Mouse (Mus musculus): ENCODE results near the gene Pex13. TPM values are rescaled to one million over a fixed set of nuclear protein-coding genes. Genes with fewer than 3 reads are reported as not detected.

Gene Pex13
- 25.7 and 30.4 TPM in 2 replicates for polyA plus RNA-seq (2014; fragmentation: Nextera tagmentation; extraction: Ambion mirVana)

GRCm38 (mm10) chr11:23665798-23666501 lies at the start of gene Pex13:
Pex13 (minus strand) TSS chr11:23665959.
- peak; percentile 99 for DNase-seq
- Histone ChIP-seq H3K27me3 (ENCODE audit: insufficient read depth, low read length) (no peaks in the 10 kb centered on the region), H3K4me1 (ENCODE audit: insufficient read depth) (no peaks in the 10 kb centered on the region), H3K9ac (peak within 1 kb of the TSS; percentile 87), H3K27ac (ENCODE audit: low read depth) (peak within 1 kb of the TSS; percentile 90), H3K4me3 (ENCODE audit: low read depth, low read length) (peak within 1 kb of the TSS; percentile 89), H3K9me3 (ENCODE audit: low read depth, low read length) (no peaks in the 10 kb centered on the region), H3K36me3 (ENCODE audit: insufficient read depth) (peaks cover 5% of the 10 kb centered on the region; the same call in 1 of the 2 replicates), H3K4me2 (peak within 1 kb of the TSS; percentile 73)
- ATAC-seq (ENCODE audit: insufficient read depth): peak; percentile 98
- under 1% methylated on average over 49 of the region's 49 CpGs for WGBS
- TF ChIP-seq CTCF (IDR thresholded peaks at IDR 0.05; ENCODE audit: low read depth): peak; percentile 11; the same call in 1 of the 2 replicates

GRCm38 (mm10) chr11:23712299-23712698 lies 46.5 kb upstream of the Pex13 start:
- no peak for DNase-seq

GRCm38 (mm10) chr11:23704604-23705294 lies 39.0 kb upstream of the Pex13 start:
- H3K9ac ChIP-seq: no peak overlapping the region
- 83% methylated on average over 7 of the region's 7 CpGs for WGBS
- ATAC-seq (ENCODE audit: insufficient read depth) (no peak), DNase-seq (no peak)
- no peaks in the 10 kb centered on the region for H3K4me1 ChIP-seq (ENCODE audit: insufficient read depth)
- H3K9me3 ChIP-seq (ENCODE audit: low read depth, low read length): no peaks in the 10 kb centered on the region
- no peak overlapping the region for H3K4me3 ChIP-seq (ENCODE audit: low read depth, low read length)
- no peak overlapping the region for H3K27ac ChIP-seq (ENCODE audit: low read depth)
- H3K27me3 ChIP-seq (ENCODE audit: insufficient read depth, low read length): no peaks in the 10 kb centered on the region
- no peak for TF ChIP-seq CTCF (IDR thresholded peaks at IDR 0.05; ENCODE audit: low read depth)
- H3K36me3 ChIP-seq (ENCODE audit: insufficient read depth): peaks cover 32% of the 10 kb centered on the region
- H3K4me2 ChIP-seq: no peak overlapping the region

More at GRCm38 (mm10) chr11:23712299-23712698, 46.5 kb upstream of the Pex13 start:
- Histone ChIP-seq H3K4me2 (no peak overlapping the region), H3K9ac (no peak overlapping the region), H3K9me3 (ENCODE audit: low read depth, low read length) (no peaks in the 10 kb centered on the region), H3K27ac (ENCODE audit: low read depth) (no peak overlapping the region), H3K27me3 (ENCODE audit: insufficient read depth, low read length) (no peaks in the 10 kb centered on the region), H3K4me1 (ENCODE audit: insufficient read depth) (no peaks in the 10 kb centered on the region), H3K4me3 (ENCODE audit: low read depth, low read length) (no peak overlapping the region), H3K36me3 (ENCODE audit: insufficient read depth) (peaks cover 72% of the 10 kb centered on the region)
- TF ChIP-seq CTCF (IDR thresholded peaks at IDR 0.05; ENCODE audit: low read depth): no peak
- whole genome bisulfite sequencing: 86% methylated on average over 3 of the region's 3 CpGs
- no peak for ATAC-seq (ENCODE audit: insufficient read depth)

GRCm38 (mm10) chr11:23701831-23702230 lies 36.1 kb upstream of the Pex13 start:
- WGBS: 87% methylated on average over 3 of the region's 3 CpGs
- TF ChIP-seq CTCF (IDR thresholded peaks at IDR 0.05; ENCODE audit: low read depth): no peak
- ATAC-seq (ENCODE audit: insufficient read depth) (no peak), DNase-seq (no peak)
- Histone ChIP-seq H3K27me3 (ENCODE audit: insufficient read depth, low read length) (no peaks in the 10 kb centered on the region), H3K4me3 (ENCODE audit: low read depth, low read length) (no peak overlapping the region), H3K36me3 (ENCODE audit: insufficient read depth) (peaks cover 15% of the 10 kb centered on the region), H3K4me1 (ENCODE audit: insufficient read depth) (no peaks in the 10 kb centered on the region), H3K4me2 (no peak overlapping the region), H3K27ac (ENCODE audit: low read depth) (no peak overlapping the region), H3K9ac (no peak overlapping the region), H3K9me3 (ENCODE audit: low read depth, low read length) (no peaks in the 10 kb centered on the region)

GRCm38 (mm10) chr11:23699414-23700095 lies 33.8 kb upstream of the Pex13 start:
- no peak overlapping the region for H3K4me2 ChIP-seq
- peaks cover 10% of the 10 kb centered on the region; the same call in 1 of the 2 replicates for H3K36me3 ChIP-seq (ENCODE audit: insufficient read depth)
- H3K27me3 ChIP-seq (ENCODE audit: insufficient read depth, low read length): no peaks in the 10 kb centered on the region
- no peak overlapping the region for H3K4me3 ChIP-seq (ENCODE audit: low read depth, low read length)
- ATAC-seq (ENCODE audit: insufficient read depth) (no peak), DNase-seq (no peak)
- WGBS: 73% methylated on average over 3 of the region's 3 CpGs
- TF ChIP-seq CTCF (IDR thresholded peaks at IDR 0.05; ENCODE audit: low read depth): no peak
- H3K9ac ChIP-seq: no peak overlapping the region
- no peak overlapping the region for H3K27ac ChIP-seq (ENCODE audit: low read depth)
- H3K4me1 ChIP-seq (ENCODE audit: insufficient read depth): no peaks in the 10 kb centered on the region
- no peaks in the 10 kb centered on the region for H3K9me3 ChIP-seq (ENCODE audit: low read depth, low read length)

DNA sequence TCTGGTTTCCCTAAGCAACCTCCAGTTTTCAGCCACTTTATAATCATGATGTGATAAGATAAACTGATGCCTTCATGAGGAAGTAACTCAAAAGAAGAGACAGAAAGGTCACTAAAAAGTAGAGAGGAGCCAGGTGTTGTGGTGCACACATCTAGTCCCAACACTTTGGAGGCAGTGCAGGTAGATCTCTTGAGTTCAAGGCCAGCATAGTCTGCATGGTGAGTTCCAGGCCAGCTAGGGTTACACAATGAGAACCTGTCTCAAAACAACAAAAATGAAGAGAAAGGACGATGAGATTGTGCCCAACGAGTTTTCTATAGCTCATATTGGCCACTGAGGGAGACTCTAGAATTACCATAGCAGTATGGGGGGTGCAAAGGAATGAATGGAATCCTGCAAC lies 32.8 kb upstream of the Pex13 start:
- Histone ChIP-seq H3K9ac (no peak overlapping the region), H3K9me3 (ENCODE audit: low read depth, low read length) (no peaks in the 10 kb centered on the region), H3K4me3 (ENCODE audit: low read depth, low read length) (no peak overlapping the region), H3K4me2 (no peak overlapping the region), H3K4me1 (ENCODE audit: insufficient read depth) (no peaks in the 10 kb centered on the region), H3K27ac (ENCODE audit: low read depth) (no peak overlapping the region), H3K27me3 (ENCODE audit: insufficient read depth, low read length) (no peaks in the 10 kb centered on the region), H3K36me3 (ENCODE audit: insufficient read depth) (peaks cover 10% of the 10 kb centered on the region; the same call in 1 of the 2 replicates)
- WGBS: 61% methylated on average over 2 of the region's 2 CpGs
- ATAC-seq (ENCODE audit: insufficient read depth) (no peak), DNase-seq (no peak)
- TF ChIP-seq CTCF (IDR thresholded peaks at IDR 0.05; ENCODE audit: low read depth): no peak

DNA sequence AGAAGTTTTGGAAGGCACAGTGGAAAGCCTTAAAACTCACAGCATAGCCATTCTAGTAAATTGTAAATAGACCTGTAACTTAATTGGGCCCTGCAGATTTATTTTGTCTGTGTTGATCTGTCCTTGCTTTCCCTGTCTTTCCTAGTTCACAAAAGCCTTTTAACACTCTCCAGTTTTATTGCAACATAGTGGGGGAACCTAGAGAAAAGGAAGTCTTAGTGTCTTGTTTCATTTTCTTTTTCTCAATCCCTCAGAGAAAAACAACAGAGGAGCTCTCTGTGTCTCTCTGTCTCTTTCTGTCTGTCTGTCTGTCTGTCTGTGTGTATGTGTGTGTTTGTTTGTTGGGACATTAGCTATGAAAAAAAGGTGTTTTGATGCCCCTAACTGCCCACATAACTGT lies 30.1 kb upstream of the Pex13 start:
- Histone ChIP-seq H3K27ac (ENCODE audit: low read depth) (no peak overlapping the region), H3K27me3 (ENCODE audit: insufficient read depth, low read length) (no peaks in the 10 kb centered on the region), H3K9ac (no peak overlapping the region), H3K4me1 (ENCODE audit: insufficient read depth) (no peaks in the 10 kb centered on the region), H3K4me2 (no peak overlapping the region), H3K4me3 (ENCODE audit: low read depth, low read length) (no peak overlapping the region), H3K9me3 (ENCODE audit: low read depth, low read length) (no peaks in the 10 kb centered on the region), H3K36me3 (ENCODE audit: insufficient read depth) (0 out of 2 replicates have a peak, but pooled peaks cover 3% of the 10 kb centered on the region)
- ATAC-seq (ENCODE audit: insufficient read depth): no peak
- no peak for DNase-seq
- TF ChIP-seq CTCF (IDR thresholded peaks at IDR 0.05; ENCODE audit: low read depth): no peak

All from lung, embryonic 14.5 days (tissue).